Mouse (Mus musculus): ENCODE measurements around the gene Tuba1b.

GRCm38 (mm10) chr15:98959531-98959930, 25.2 kb upstream of the Tuba1b start:
- TF ChIP-seq CTCF (IDR thresholded peaks at IDR 0.05; ENCODE audit: control insufficient read depth, insufficient read depth, insufficient replicate concordance, low read depth, low read length): no peak
- TF ChIP-seq POLR2A (IDR thresholded peaks at IDR 0.05; ENCODE audit: control insufficient read depth, low read depth, low read length): no peak

All from testis, adult 2 months (tissue).